Mouse (Mus musculus) forebrain, postnatal 0 days (tissue): ENCODE results near the gene Tmem72. TPM values are rescaled to one million over a fixed set of nuclear protein-coding genes. Genes with fewer than 3 reads are reported as not detected.
A peak's percentile ranks its signal among the peaks of the same experiment; 100 is the strongest.

Source experiments
- ATAC-seq: fragments of 200-750 bp; cut with Nextera tagmentation; 2 replicates; pipeline ENCODE4 v1.8.0; 2017; ENCODE audit warnings: mild to moderate bottlenecking, moderate library complexity
- DNase-seq: peaks from one replicate; pipeline ENCODE4 v3.0.0-alpha.2; 2015
- H3K27ac ChIP-seq: fragments of 300-500 bp; sonication (generic); 2 replicates; pipeline ENCODE4 v1.5.1; 2014; ENCODE audit warnings: low read depth, mild to moderate bottlenecking, antibody characterized with exemption, low read length, moderate library complexity, mixed read lengths
- H3K27me3 ChIP-seq: fragments of 300-500 bp; sonication (generic); 2 replicates; pipeline ENCODE4 v1.6.1; 2014; ENCODE audit warnings: mild to moderate bottlenecking, low read length, mixed read lengths; ENCODE audit not compliant: insufficient read depth
- H3K36me3 ChIP-seq: fragments of 300-500 bp; sonication (generic); 2 replicates; pipeline ENCODE4 v1.6.1; 2014; ENCODE audit warnings: mild to moderate bottlenecking, moderate library complexity; ENCODE audit not compliant: insufficient read depth
- H3K4me1 ChIP-seq: fragments of 300-500 bp; sonication (generic); 2 replicates; pipeline ENCODE4 v1.6.1; 2014; ENCODE audit warnings: antibody characterized with exemption; ENCODE audit not compliant: insufficient read depth
- H3K4me2 ChIP-seq: fragments of 300-500 bp; sonication (generic); 2 replicates; pipeline ENCODE4 v1.6.1; 2014; ENCODE audit warnings: low read depth, mild to moderate bottlenecking, moderate library complexity
- H3K4me3 ChIP-seq: fragments of 300-500 bp; sonication (generic); 2 replicates; pipeline ENCODE4 v1.5.1; 2014; ENCODE audit warnings: low read depth, low read length, mixed read lengths
- H3K9ac ChIP-seq: fragments of 300-500 bp; sonication (generic); 2 replicates; pipeline ENCODE4 v1.6.1; 2014; ENCODE audit warnings: mild to moderate bottlenecking
- H3K9me3 ChIP-seq: fragments of 300-500 bp; sonication (generic); 2 replicates; pipeline ENCODE4 v1.6.1; 2016; ENCODE audit warnings: low read length
- CTCF ChIP-seq: sonication (generic); IDR thresholded peaks from 2 replicates; pipeline ENCODE4 v1.5.1; 2016; ENCODE audit warnings: antibody characterized with exemption, control low read depth, low read depth
- WGBS: fragments of 180-500 bp; shearing (Covaris S2); extraction: QIAGEN DNeasy Blood & Tissue Kit; methylation state at CpG from one replicate; pipeline ENCODE4 v1.1.7; 2014; 5-methylcytosine and 5-hydroxymethylcytosine counted together
- polyA plus RNA-seq: library from polyadenylated mRNA; unstranded; fragments of >200 nt; fragmentation: Nextera tagmentation; extraction: Ambion mirVana; gene quantifications from 2 replicates; pipeline ENCODE4 v1.2.1, GENCODE M21; 2015
- total RNA-seq: library from RNA; depleted of rRNA; stranded (reverse); fragments of >200 nt; gene quantifications from 2 replicates; pipeline ENCODE4 v1.2.3, GENCODE M21; 2014

The Tmem72 gene
- total and polyA plus RNA-seq, 2 experiments from 2014 or later = 0.52 to 1.9 TPM

GRCm38 (mm10) chr6:116693639-116694038, 23.1 kb downstream of the Tmem72 start:
- no peak overlapping the region for H3K9ac ChIP-seq
- 76% methylated on average over 4 of the region's 4 CpGs for WGBS
- no peak for TF ChIP-seq CTCF
- no peak overlapping the region for H3K27ac ChIP-seq
- no peaks in the 10 kb centered on the region for H3K9me3 ChIP-seq
- H3K36me3 ChIP-seq = no peaks in the 10 kb centered on the region
- H3K4me3 ChIP-seq = no peak overlapping the region
- no peaks in the 10 kb centered on the region for H3K4me1 ChIP-seq
- no peak overlapping the region for H3K4me2 ChIP-seq
- ATAC-seq = no peak
- no peaks in the 10 kb centered on the region for H3K27me3 ChIP-seq
- DNase-seq = no peak

GRCm38 (mm10) chr6:116682317-116682716, 34.4 kb downstream of the Tmem72 start:
- TF ChIP-seq CTCF = no peak
- no peaks in the 10 kb centered on the region for H3K9me3 ChIP-seq
- H3K27me3 ChIP-seq = no peaks in the 10 kb centered on the region
- no peaks in the 10 kb centered on the region for H3K36me3 ChIP-seq
- 68% methylated on average over 6 of the region's 6 CpGs for WGBS
- H3K27ac ChIP-seq = no peak overlapping the region
- no peak for ATAC-seq
- no peaks in the 10 kb centered on the region for H3K4me1 ChIP-seq
- DNase-seq = no peak
- H3K4me3 ChIP-seq = no peak overlapping the region
- no peak overlapping the region for H3K4me2 ChIP-seq
- no peak overlapping the region for H3K9ac ChIP-seq

- no peak overlapping the region for H3K4me2 ChIP-seq
- H3K9me3 ChIP-seq = no peaks in the 10 kb centered on the region
- no peaks in the 10 kb centered on the region for H3K27me3 ChIP-seq
- no peak for DNase-seq
- H3K36me3 ChIP-seq = no peaks in the 10 kb centered on the region
- no peak overlapping the region for H3K27ac ChIP-seq
- no peak for ATAC-seq
- 80% methylated on average over 5 of the region's 5 CpGs for WGBS
- TF ChIP-seq CTCF = no peak
- H3K9ac ChIP-seq = no peak overlapping the region
- H3K4me3 ChIP-seq = no peak overlapping the region
- no peaks in the 10 kb centered on the region for H3K4me1 ChIP-seq
These were observed 37.0 kb downstream of the Tmem72 start for GRCm38 (mm10) chr6:116679563-116680288.

- Histone ChIP-seq H3K9ac (no peak overlapping the region), H3K4me2 (no peak overlapping the region), H3K27ac (no peak overlapping the region), H3K36me3 (no peaks in the 10 kb centered on the region), H3K27me3 (no peaks in the 10 kb centered on the region), H3K9me3 (no peaks in the 10 kb centered on the region), H3K4me3 (no peak overlapping the region), H3K4me1 (no peaks in the 10 kb centered on the region)
- no peak for TF ChIP-seq CTCF
- ATAC-seq (no peak), DNase-seq (no peak)
- WGBS = 77% methylated on average over 6 of the region's 6 CpGs
These were observed 39.4 kb downstream of the Tmem72 start for GRCm38 (mm10) chr6:116677321-116677720.

GRCm38 (mm10) chr6:116676355-116676913, 40.3 kb downstream of the Tmem72 start:
- no peaks in the 10 kb centered on the region for H3K36me3 ChIP-seq
- DNase-seq = no peak
- H3K9ac ChIP-seq = no peak overlapping the region
- H3K4me3 ChIP-seq = no peak overlapping the region
- H3K27me3 ChIP-seq = no peaks in the 10 kb centered on the region
- ATAC-seq = no peak
- H3K9me3 ChIP-seq = no peaks in the 10 kb centered on the region
- no peak for TF ChIP-seq CTCF
- no peak overlapping the region for H3K27ac ChIP-seq
- no peak overlapping the region for H3K4me2 ChIP-seq
- no peaks in the 10 kb centered on the region for H3K4me1 ChIP-seq
- WGBS = 87% methylated on average over 10 of the region's 10 CpGs

GRCm38 (mm10) chr6:116674283-116674886, 42.3 kb downstream of the Tmem72 start:
- Histone ChIP-seq H3K9me3 (no peaks in the 10 kb centered on the region), H3K4me3 (peak overlapping the region; percentile 51), H3K9ac (no peak overlapping the region), H3K27ac (no peak overlapping the region), H3K4me1 (no peaks in the 10 kb centered on the region), H3K36me3 (no peaks in the 10 kb centered on the region), H3K27me3 (no peaks in the 10 kb centered on the region), H3K4me2 (peak overlapping the region; percentile 100)
- TF ChIP-seq CTCF = no peak
- ATAC-seq (no peak; the same call in 1 of the 2 replicates), DNase-seq (no peak)
- WGBS = 20% methylated on average over 16 of the region's 16 CpGs
